Mouse (Mus musculus) cerebellum, adult 2 months (tissue): ENCODE measurements around the gene Dlx2.

Experiments used
- CTCF ChIP-seq: fragments of 200-500 bp; IDR thresholded peaks from 2 replicates; pipeline ENCODE4 v1.5.1; 2011; ENCODE audit warnings: low read depth, mild to moderate bottlenecking, control low read depth, low read length, moderate library complexity, borderline replicate concordance; ENCODE audit not compliant: insufficient read depth
- POLR2A ChIP-seq: fragments of 200-500 bp; IDR thresholded peaks from 2 replicates; pipeline ENCODE4 v1.6.1; 2011; ENCODE audit warnings: low read length, control low read depth, borderline replicate concordance; ENCODE audit not compliant: insufficient read depth

DNA sequence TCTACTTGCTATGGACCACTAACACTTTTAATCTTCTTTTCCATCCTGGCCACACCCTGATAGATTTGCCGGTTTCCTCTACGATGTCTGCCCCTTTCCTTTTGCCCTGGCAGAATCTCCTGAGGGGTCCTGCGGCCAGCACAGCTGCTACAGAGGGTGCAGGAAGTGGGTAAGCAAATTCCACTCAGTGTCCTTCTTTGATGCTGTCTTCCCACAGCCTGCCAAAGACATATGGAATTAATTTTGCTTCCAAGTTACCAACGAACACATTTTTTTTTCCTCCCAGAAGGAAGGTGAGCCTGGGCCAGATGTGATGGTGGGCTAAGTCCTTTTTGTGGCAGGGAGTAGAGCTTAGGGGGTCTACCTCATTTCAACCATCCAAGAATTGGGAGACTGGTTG lies 27.2 kb upstream of the Dlx2 start:
- no peak for TF ChIP-seq CTCF
- no peak for TF ChIP-seq POLR2A
